Comparison of ENCODE assay signal across 22 mouse cellular contexts in the genomic region with DNA sequence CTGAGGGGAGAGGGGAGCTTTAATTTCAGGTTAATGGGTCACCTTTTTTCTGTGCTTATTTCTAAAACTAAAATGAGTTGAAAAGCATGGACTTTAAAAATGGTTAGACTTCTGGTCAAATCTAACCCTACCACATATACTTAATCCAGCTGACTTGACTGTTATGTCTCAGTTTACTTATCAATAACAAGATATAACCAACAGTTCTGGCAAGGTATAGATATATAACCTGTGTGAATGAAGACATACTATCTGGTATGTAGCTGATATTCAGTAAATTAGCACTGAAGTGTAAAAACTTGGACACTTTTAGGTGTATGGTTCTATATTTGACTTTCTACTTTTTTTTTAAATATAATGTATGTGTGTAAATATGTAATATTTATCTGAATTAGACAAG. TPM values are rescaled to one million over a fixed set of nuclear protein-coding genes. Genes with fewer than 3 reads are reported as not detected.
"Had no signal": no experiment of that assay in that cellular context is flagged by ENCODE, and none has a peak within 500 bp of the region (broad histone marks: within the 10 kb centered on the region; RNA-seq: fewer than 3 reads in every experiment).

No protein-coding gene starts in this region.

- H3K27me3 ChIP-seq: lung, embryonic 15.5 days; megakaryocyte, embryonic 14.5 days; midbrain, embryonic 13.5 days had no signal

- ATAC-seq: intestine, postnatal 0 days; midbrain, embryonic 13.5 days had no signal

- H3K9me3 ChIP-seq: lung, embryonic 15.5 days; megakaryocyte, embryonic 14.5 days; midbrain, embryonic 10.5 days; midbrain, embryonic 13.5 days had no signal

- H3K4me3 ChIP-seq: layer of hippocampus, adult 2 months; lung, embryonic 15.5 days; megakaryocyte, embryonic 14.5 days; midbrain, embryonic 10.5 days; midbrain, embryonic 13.5 days had no signal

- DNase-seq: kidney, adult 2 months; kidney, postnatal 25 days; layer of hippocampus, adult 9-11 months; lung, adult 18-20 months; lung, postnatal 10 days; lung, postnatal 36 days; thymus, adult 18-20 months; thymus, postnatal 36 days had no signal

- H3K27ac ChIP-seq: kidney, postnatal 0 days; layer of hippocampus, adult 2 months; lung, embryonic 15.5 days; midbrain, embryonic 10.5 days; midbrain, embryonic 13.5 days had no signal

- H3K9ac ChIP-seq: lung, embryonic 15.5 days; midbrain, embryonic 13.5 days had no signal

- H3K4me2 ChIP-seq: lung, embryonic 15.5 days; midbrain, embryonic 13.5 days had no signal

RNA-seq across cellular contexts. Expression of gene Kcnmb3, which starts 21.5 kb away (rescaled TPM):
- total RNA-seq: midbrain, postnatal 0 days had no signal
- polyA plus RNA-seq: kidney, embryonic 14.5 days; kidney, postnatal 0 days; limb, embryonic 14.5 days; lung, embryonic 15.5 days; midbrain, embryonic 10.5 days; neural tube, embryonic 11.5 days; small intestine, adult 2 months; stomach, embryonic 16.5 days; urinary bladder, adult 2 months had no signal
